Mouse (Mus musculus) myocyte (in vitro differentiated cells): Measurements from ENCODE around the gene C2cd2. TPM values are rescaled to one million over a fixed set of nuclear protein-coding genes. Genes with fewer than 3 reads are reported as not detected.
A peak's percentile ranks its signal among the peaks of the same experiment; 100 is the strongest.

Experiments
- H3K27me3 ChIP-seq: one replicate; pipeline ENCODE4 v1.6.1; 2011; ENCODE audit not compliant: control insufficient read depth, insufficient read depth, insufficient read length
- H3K36me3 ChIP-seq: one replicate; pipeline ENCODE4 v1.6.1; 2011; ENCODE audit not compliant: control insufficient read depth, insufficient read depth
- H3K4me2 ChIP-seq: one replicate; pipeline ENCODE4 v1.6.1; 2011; ENCODE audit warnings: low read depth, control low read depth
- H3K4me3 ChIP-seq: one replicate; pipeline ENCODE4 v1.5.1; 2011; ENCODE audit warnings: mild to moderate bottlenecking, control low read depth, moderate library complexity
- H3K79me2 ChIP-seq: one replicate; pipeline ENCODE4 v1.6.1; 2011; ENCODE audit not compliant: control insufficient read depth, insufficient read depth
- H3ac ChIP-seq: one replicate; pipeline ENCODE4 v1.6.1; 2011; ENCODE audit not compliant: control insufficient read depth, insufficient read length
- CEBPB ChIP-seq: IDR thresholded peaks from 2 replicates; pipeline ENCODE4 v1.6.1; 2011; ENCODE audit warnings: mild to moderate bottlenecking, moderate library complexity; ENCODE audit not compliant: poor library complexity, insufficient read depth, severe bottlenecking
- E2F4 ChIP-seq: IDR thresholded peaks from one replicate; pipeline ENCODE4 v1.6.1; 2011; ENCODE audit warnings: mild to moderate bottlenecking, control low read depth, moderate library complexity; ENCODE audit not compliant: insufficient read depth
- MAX ChIP-seq: IDR thresholded peaks from one replicate; pipeline ENCODE4 v1.6.1; 2011; ENCODE audit warnings: low read depth, mild to moderate bottlenecking, control low read depth
- MYOD1 ChIP-seq, 3 experiments: IDR thresholded peaks; one replicate each; pipeline ENCODE4 v1.6.1; 2011; ENCODE audit warnings: control low read depth in 2 of 3, low read depth in 2 of 3, mild to moderate bottlenecking in 2 of 3, moderate library complexity in 1 of 3; ENCODE audit not compliant: insufficient read length in 2 of 3, control insufficient read depth in 1 of 3
- MYOG ChIP-seq, 3 experiments: IDR thresholded peaks; one replicate each; pipeline ENCODE4 v1.6.1; 2011; ENCODE audit warnings: control low read depth in 2 of 3, low read depth in 2 of 3, mild to moderate bottlenecking in 2 of 3; ENCODE audit not compliant: insufficient read length in 2 of 3, control insufficient read depth in 1 of 3, insufficient read depth in 1 of 3
- POLR2A ChIP-seq: IDR thresholded peaks from one replicate; pipeline ENCODE4 v1.6.1; 2011; ENCODE audit warnings: low read depth, mild to moderate bottlenecking, control low read depth, moderate library complexity; ENCODE audit not compliant: insufficient read length
- POLR2AphosphoS2 ChIP-seq: IDR thresholded peaks from one replicate; pipeline ENCODE4 v1.6.1; 2011; ENCODE audit warnings: low read depth, control low read depth; ENCODE audit not compliant: insufficient read length
- REST ChIP-seq: IDR thresholded peaks from one replicate; pipeline ENCODE4 v1.6.1; 2011; ENCODE audit warnings: mild to moderate bottlenecking, control low read depth, moderate library complexity; ENCODE audit not compliant: insufficient read depth, insufficient read length
- SRF ChIP-seq: IDR thresholded peaks from one replicate; pipeline ENCODE4 v1.6.1; 2011; ENCODE audit warnings: low read depth; ENCODE audit not compliant: control insufficient read depth, insufficient read length
- TCF12 ChIP-seq: IDR thresholded peaks from one replicate; pipeline ENCODE4 v1.6.1; 2011; ENCODE audit warnings: mild to moderate bottlenecking, control low read depth; ENCODE audit not compliant: poor library complexity, insufficient read depth, severe bottlenecking
- TCF3 ChIP-seq: IDR thresholded peaks from one replicate; pipeline ENCODE4 v1.6.1; 2011; ENCODE audit warnings: low read depth, control low read depth; ENCODE audit not compliant: insufficient read length
- USF1 ChIP-seq: IDR thresholded peaks from one replicate; pipeline ENCODE4 v1.6.1; 2011; ENCODE audit warnings: low read depth, mild to moderate bottlenecking, control low read depth, moderate library complexity
- polyA plus RNA-seq: library from polyadenylated mRNA; unstranded; fragments of >200 nt; fragmentation: generic; extraction: Trizol; gene quantifications from one replicate; pipeline ENCODE4 v1.2.1, GENCODE M21; 2012; ENCODE audit warnings: missing spikeins

C2cd2 gene
- polyA plus RNA-seq, 1 experiment: 4.9 TPM

DNA sequence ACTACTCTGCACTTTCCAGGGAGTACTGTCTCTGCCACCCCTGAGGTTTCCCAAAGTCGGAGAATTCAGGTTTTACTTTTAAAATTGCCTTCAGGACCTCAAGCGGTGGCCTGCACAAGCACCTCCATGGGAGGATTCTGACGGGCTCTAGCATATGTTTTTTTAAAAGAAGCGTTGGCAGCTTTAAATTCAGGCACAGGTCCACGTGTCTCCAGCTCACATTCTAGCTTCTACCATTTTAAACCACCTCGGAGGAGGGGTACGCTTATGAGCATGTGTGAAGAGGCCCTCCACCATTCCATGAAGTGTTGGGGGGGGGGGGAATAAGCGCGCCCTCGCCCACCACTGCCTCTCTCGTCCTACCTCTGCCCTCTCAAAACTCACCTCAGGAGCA lies 111.7 kb downstream of the C2cd2 start:
- H3K4me3 ChIP-seq: peak overlapping the region; percentile 76
- H3K27me3 ChIP-seq: no peaks in the 10 kb centered on the region
- H3K4me2 ChIP-seq: peak overlapping the region; percentile 91
- H3ac ChIP-seq: peak overlapping the region; percentile 63
- TF ChIP-seq POLR2AphosphoS2 (no peak), MAX (no peak)
- peaks cover 3% of the 10 kb centered on the region for H3K36me3 ChIP-seq
- peaks cover 40% of the 10 kb centered on the region for H3K79me2 ChIP-seq

DNA sequence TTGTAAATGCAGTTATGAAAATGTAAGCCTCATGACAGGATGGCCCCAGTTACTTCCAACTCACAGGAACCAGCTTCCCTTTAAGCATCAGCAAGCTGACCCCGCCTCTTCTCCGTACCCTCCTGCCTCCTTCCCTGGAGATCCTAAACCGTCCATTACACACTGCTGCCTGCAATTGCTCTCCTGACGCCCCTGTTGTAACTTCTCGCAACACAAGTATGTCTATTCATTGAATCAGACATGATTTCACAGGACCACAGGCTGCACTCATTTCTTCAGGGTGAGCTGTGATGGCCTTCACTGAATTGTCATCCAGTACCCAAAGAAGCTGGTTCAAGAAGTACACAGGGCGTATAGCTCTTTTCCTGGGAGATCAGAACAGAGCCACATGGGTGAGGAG lies 113.6 kb downstream of the C2cd2 start:
- Histone ChIP-seq H3K4me2 (peak overlapping the region; percentile 18), H3K27me3 (no peaks in the 10 kb centered on the region)
- TF ChIP-seq TCF12 (no peak), MAX (no peak), MYOG (IDR thresholded peaks at IDR 0.05; ENCODE audit: control insufficient read depth in 1 of 3, insufficient read depth in 1 of 3, insufficient read length in 2 of 3, low read depth in 2 of 3) (no peak), CEBPB (peak; percentile 78; the same call in 1 of the 2 replicates), E2F4 (no peak), MYOD1 (IDR thresholded peaks at IDR 0.05; ENCODE audit: control insufficient read depth in 1 of 3, insufficient read length in 2 of 3, low read depth in 2 of 3) (no peak), POLR2AphosphoS2 (no peak)

DNA sequence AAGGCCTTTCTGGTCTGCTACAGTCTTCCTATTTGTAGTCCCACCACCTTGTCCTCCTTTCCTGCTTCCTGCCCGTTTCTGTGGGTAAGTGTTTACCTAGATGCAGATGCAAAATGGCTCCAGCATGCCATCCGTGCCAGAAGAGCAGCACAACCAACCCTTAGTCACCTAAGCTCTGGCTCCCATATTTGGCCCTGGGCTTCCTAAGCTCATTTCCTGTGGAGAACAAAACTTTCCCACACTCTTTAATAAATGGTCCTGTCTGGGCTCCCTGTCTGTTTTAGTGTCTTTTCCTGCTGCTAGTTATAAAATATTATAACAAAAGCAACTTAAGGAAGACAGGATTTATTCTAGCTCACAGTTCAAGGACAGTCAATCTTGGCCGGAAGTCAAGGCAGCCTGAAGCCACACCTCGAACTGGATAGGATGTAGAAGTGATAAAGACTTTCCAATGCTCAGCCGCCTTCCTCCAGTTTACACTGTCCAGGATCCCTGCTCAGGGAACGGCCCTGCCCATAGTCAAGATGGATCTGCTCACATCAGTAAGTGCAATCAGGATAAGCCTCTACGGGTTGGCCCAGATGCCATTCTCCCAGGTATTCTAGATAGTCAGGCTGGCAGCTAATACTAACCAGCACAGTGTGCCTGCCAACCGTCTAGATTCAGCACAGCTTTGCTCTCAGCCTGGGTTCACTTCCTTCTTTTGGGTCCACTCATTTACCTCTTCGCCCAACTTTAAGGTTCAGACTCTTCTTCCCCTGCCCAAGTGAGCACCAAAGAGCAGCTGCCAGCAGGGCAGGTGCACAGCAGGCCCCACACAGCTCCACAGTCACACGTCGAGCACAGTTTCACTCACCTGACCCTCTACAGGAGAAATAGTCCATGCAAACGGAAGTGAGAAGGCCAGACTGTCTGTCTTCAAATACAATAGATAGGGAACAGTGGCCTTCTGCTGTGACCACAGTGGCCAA lies 117.1 kb downstream of the C2cd2 start:
- Histone ChIP-seq H3K36me3 (peaks cover 3% of the 10 kb centered on the region), H3K27me3 (no peaks in the 10 kb centered on the region), H3K79me2 (peaks cover 47% of the 10 kb centered on the region), H3K4me3 (no peak overlapping the region), H3K4me2 (no peak overlapping the region), H3ac (no peak overlapping the region)
- no peak for TF ChIP-seq E2F4

More for the DNA sequence above, 113.6 kb downstream of the C2cd2 start:
- H3K36me3 ChIP-seq: peaks cover 3% of the 10 kb centered on the region
- H3ac ChIP-seq: no peak overlapping the region
- no peak overlapping the region for H3K4me3 ChIP-seq
- peaks cover 46% of the 10 kb centered on the region for H3K79me2 ChIP-seq

DNA sequence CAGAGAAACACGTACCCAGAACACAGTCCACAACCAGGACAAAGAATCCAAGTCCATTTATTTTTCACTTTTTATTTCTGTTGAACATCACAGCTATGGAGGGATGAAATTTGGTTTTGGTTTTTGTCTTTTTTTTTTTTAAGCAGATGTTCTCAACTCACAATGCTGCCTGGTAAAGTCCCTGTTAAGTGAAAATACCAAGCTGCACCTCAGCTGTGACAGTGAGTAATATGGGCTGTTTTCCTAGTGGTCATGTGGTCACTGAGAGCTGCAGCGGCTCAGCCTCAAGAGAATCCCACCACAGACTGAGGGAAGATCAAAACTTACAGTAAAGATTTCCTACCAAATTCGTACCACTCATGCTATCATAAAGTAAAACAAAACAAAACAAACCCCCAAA lies 130.2 kb downstream of the C2cd2 start:
- H3K36me3 ChIP-seq: peaks cover 24% of the 10 kb centered on the region
- H3K79me2 ChIP-seq: no peaks in the 10 kb centered on the region
- no peak overlapping the region for H3K4me3 ChIP-seq
- no peak overlapping the region for H3ac ChIP-seq
- no peaks in the 10 kb centered on the region for H3K27me3 ChIP-seq
- TF ChIP-seq POLR2AphosphoS2 (no peak), TCF12 (no peak), REST (no peak), MAX (no peak), CEBPB (no peak), E2F4 (no peak), MYOD1 (IDR thresholded peaks at IDR 0.05; ENCODE audit: control insufficient read depth in 1 of 3, insufficient read length in 2 of 3, low read depth in 2 of 3) (no peak), USF1 (no peak), MYOG (IDR thresholded peaks at IDR 0.05; ENCODE audit: control insufficient read depth in 1 of 3, insufficient read depth in 1 of 3, insufficient read length in 2 of 3, low read depth in 2 of 3) (no peak), TCF3 (no peak)
- no peak overlapping the region for H3K4me2 ChIP-seq

DNA sequence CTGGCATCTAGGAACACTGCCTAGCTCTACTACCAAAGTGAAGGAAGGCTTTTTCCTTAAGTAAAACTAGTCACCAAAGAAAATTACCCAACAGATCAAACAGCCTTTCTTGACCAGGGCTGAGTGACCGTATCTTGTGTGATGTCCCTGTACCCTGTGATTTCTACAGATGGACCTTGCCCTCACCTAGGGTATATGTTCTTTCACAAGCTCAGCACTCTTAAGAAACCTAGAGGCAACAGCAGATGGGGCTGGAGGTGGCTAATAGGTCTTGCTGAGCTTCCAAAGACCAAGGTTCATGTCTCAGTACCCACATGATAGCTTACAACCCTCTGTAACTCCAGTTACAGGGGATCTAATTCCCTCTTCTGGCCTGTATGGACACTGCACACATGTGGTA lies 134.2 kb downstream of the C2cd2 start:
- Histone ChIP-seq H3K27me3 (no peaks in the 10 kb centered on the region), H3K36me3 (peaks cover 18% of the 10 kb centered on the region), H3ac (no peak overlapping the region), H3K4me2 (no peak overlapping the region), H3K4me3 (no peak overlapping the region), H3K79me2 (no peaks in the 10 kb centered on the region)
- TF ChIP-seq MAX (no peak), E2F4 (no peak), TCF12 (no peak), MYOG (IDR thresholded peaks at IDR 0.05; ENCODE audit: control insufficient read depth in 1 of 3, insufficient read depth in 1 of 3, insufficient read length in 2 of 3, low read depth in 2 of 3) (no peak), CEBPB (no peak), REST (no peak), SRF (no peak), POLR2AphosphoS2 (no peak), MYOD1 (IDR thresholded peaks at IDR 0.05; ENCODE audit: control insufficient read depth in 1 of 3, insufficient read length in 2 of 3, low read depth in 2 of 3) (no peak), POLR2A (no peak)
